Mouse (Mus musculus): Measurements from ENCODE around the gene Olfr545. TPM values are rescaled to one million over a fixed set of nuclear protein-coding genes. Genes with fewer than 3 reads are reported as not detected.
"Not testable (repeated sequence)": the region's sequence is repeated elsewhere in the genome, so short reads cannot be mapped to it uniquely, and the experiment has no call there.

The Olfr545 gene
- polyA plus RNA-seq, 1 experiment = not detected

DNA sequence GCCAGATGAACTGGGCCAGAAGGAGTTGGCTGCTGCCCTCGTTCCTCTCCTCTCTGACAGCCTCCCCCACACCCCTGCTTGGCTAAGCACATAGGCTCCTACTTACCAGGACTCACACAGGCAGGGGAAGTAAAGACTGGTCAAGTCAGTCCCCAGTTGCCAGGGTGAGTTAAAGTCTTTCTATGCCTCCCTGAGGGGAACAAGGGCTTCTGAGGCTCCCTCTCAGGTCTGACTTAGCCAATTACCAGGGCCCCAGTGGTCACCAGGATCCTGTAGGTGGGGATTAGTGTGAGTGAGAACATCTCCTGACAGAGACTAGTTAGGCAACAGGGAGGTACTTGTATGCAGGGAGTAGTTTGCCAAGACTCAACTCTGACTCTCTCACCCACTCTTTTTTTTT is 11.2 kb downstream of the Olfr545 start, which contains the start of gene Olfr544:
TSS of gene Olfr544 (minus strand) at position 153 of the 400 bp plus-strand sequence.
- Histone ChIP-seq H3K4me1 (ENCODE audit: control insufficient read depth, insufficient read depth, low read length) (no peaks in the 10 kb centered on the region), H3K27ac (ENCODE audit: insufficient read depth, low read length) (no peak within 1 kb of the TSS), H3K4me3 (replicated peaks; ENCODE audit: insufficient read depth, low read depth, low read length) (no peak within 1 kb of the TSS), H3K27me3 (ENCODE audit: control insufficient read depth, insufficient read depth, low read length) (no peaks in the 10 kb centered on the region)
- TF ChIP-seq CTCF (IDR thresholded peaks at IDR 0.05; ENCODE audit: borderline replicate concordance, insufficient read depth, low read depth, low read length) (no peak), POLR2A (IDR thresholded peaks at IDR 0.05; ENCODE audit: borderline replicate concordance, insufficient read depth, low read length) (no peak)
- WGBS = 4% methylated on average over 1 of the region's 1 CpGs
- DNase-seq = no peak

DNA sequence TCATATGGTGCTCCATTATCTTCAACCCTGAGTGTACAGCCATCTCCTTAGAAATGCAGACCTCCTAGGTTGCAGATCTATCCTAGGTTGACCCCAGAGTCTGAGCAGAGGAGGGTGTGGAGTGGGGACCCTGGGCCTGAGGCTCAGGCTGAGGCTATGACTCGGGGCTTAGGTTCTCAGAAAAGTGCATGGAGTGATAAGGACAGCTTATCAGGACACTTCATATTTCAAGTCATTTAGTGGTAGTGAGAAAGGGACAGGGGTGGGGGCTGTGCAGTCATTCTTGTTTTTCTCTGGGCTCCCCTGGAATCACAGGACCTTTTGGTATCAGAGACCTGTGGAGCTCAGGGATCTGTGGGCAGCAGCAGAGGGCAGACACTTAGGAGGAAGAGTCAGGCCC is 13.3 kb downstream of the Olfr545 start:
- no peak for DNase-seq
- 91% methylated on average over 1 of the region's 1 CpGs for WGBS
- TF ChIP-seq POLR2A (IDR thresholded peaks at IDR 0.05; ENCODE audit: borderline replicate concordance, insufficient read depth, low read length) = no peak
- no peak for TF ChIP-seq CTCF (IDR thresholded peaks at IDR 0.05; ENCODE audit: borderline replicate concordance, insufficient read depth, low read depth, low read length)
- Histone ChIP-seq H3K4me1 (ENCODE audit: control insufficient read depth, insufficient read depth, low read length) (no peaks in the 10 kb centered on the region), H3K27ac (ENCODE audit: insufficient read depth, low read length) (no peak overlapping the region), H3K27me3 (ENCODE audit: control insufficient read depth, insufficient read depth, low read length) (no peaks in the 10 kb centered on the region), H3K4me3 (replicated peaks; ENCODE audit: insufficient read depth, low read depth, low read length) (no peak overlapping the region)

DNA sequence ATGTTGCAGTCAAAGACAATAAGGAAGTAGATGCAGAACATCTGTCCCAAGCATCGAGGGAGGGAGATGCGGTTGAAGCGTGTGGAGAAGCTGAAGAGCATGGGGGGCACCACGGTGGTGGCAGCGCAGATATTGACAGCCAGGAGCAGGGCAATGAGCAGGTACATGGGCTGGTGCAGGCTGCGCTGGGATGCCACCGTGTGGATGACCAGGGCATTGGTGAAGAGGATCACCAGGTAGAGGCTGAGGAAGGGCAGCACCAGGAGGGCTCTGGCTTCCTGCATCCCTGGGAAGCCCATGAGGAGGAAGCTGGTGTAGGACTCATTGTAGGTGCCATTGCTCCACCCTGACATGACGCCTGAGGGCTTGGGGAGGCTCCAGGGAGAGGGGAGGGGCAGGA is 14.6 kb downstream of the Olfr545 start:
- WGBS = 67% methylated on average over 8 of the region's 8 CpGs
- DNase-seq; H3K27me3 ChIP-seq (ENCODE audit: control insufficient read depth, insufficient read depth, low read length); H3K4me3 ChIP-seq (replicated peaks; ENCODE audit: insufficient read depth, low read depth, low read length); H3K4me1 ChIP-seq (ENCODE audit: control insufficient read depth, insufficient read depth, low read length); H3K27ac ChIP-seq (ENCODE audit: insufficient read depth, low read length): not testable (repeated sequence)

DNA sequence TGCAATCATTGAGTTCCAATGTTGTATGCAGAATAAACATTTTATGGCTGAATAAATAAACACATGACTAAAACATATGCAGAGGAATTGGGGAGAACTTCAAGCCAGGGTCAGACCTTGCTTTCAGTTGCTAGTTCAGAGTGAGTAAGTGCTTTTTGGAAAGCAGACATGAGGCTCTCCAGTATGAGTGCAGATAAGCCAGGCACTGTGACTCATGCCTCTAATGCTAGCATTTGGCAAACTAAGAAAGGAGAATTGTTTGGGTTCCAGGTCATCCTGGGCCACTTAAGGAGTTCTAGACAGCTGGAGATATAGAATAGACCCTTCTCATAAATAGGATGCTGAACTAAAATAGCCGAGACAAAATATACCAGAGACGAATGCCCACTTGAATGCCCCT is 15.7 kb downstream of the Olfr545 start:
- WGBS = 89% methylated on average over 2 of the region's 2 CpGs
- DNase-seq = no peak
- TF ChIP-seq CTCF (IDR thresholded peaks at IDR 0.05; ENCODE audit: borderline replicate concordance, insufficient read depth, low read depth, low read length) (no peak), POLR2A (IDR thresholded peaks at IDR 0.05; ENCODE audit: borderline replicate concordance, insufficient read depth, low read length) (no peak)
- Histone ChIP-seq H3K4me3 (replicated peaks; ENCODE audit: insufficient read depth, low read depth, low read length) (no peak overlapping the region), H3K4me1 (ENCODE audit: control insufficient read depth, insufficient read depth, low read length) (no peaks in the 10 kb centered on the region), H3K27me3 (ENCODE audit: control insufficient read depth, insufficient read depth, low read length) (no peaks in the 10 kb centered on the region), H3K27ac (ENCODE audit: insufficient read depth, low read length) (no peak overlapping the region)

DNA sequence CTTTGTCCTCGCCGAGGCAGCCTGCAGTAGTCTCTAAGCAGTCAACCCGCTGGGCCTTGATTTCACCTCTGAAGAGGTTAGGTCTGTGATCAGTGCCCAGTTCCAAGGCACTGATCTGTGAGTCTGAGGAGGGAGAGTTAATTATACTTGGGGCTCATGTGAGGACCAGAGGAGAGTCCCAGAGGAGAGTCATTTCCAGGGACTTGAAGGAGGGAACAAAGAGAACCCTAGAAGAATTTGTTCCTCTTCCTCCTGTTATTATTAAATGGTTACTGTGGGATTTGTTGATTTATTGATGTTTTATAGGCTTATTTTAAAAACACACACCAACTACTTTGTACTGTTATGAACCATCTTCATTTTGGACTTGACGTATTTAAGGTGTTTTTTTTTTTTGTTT is 17.8 kb downstream of the Olfr545 start, which contains the start of gene Olfr543:
TSS of gene Olfr543 (minus strand) at position 101 of the 400 bp plus-strand sequence.
- 98% methylated on average over 4 of the region's 4 CpGs for WGBS
- H3K27me3 ChIP-seq (ENCODE audit: control insufficient read depth, insufficient read depth, low read length) = no peaks in the 10 kb centered on the region
- no peak within 1 kb of the TSS for H3K27ac ChIP-seq (ENCODE audit: insufficient read depth, low read length)
- DNase-seq = no peak
- H3K4me1 ChIP-seq (ENCODE audit: control insufficient read depth, insufficient read depth, low read length) = no peaks in the 10 kb centered on the region
- no peak for TF ChIP-seq POLR2A (IDR thresholded peaks at IDR 0.05; ENCODE audit: borderline replicate concordance, insufficient read depth, low read length)
- no peak for TF ChIP-seq CTCF (IDR thresholded peaks at IDR 0.05; ENCODE audit: borderline replicate concordance, insufficient read depth, low read depth, low read length)
- H3K4me3 ChIP-seq (replicated peaks; ENCODE audit: insufficient read depth, low read depth, low read length) = no peak within 1 kb of the TSS

DNA sequence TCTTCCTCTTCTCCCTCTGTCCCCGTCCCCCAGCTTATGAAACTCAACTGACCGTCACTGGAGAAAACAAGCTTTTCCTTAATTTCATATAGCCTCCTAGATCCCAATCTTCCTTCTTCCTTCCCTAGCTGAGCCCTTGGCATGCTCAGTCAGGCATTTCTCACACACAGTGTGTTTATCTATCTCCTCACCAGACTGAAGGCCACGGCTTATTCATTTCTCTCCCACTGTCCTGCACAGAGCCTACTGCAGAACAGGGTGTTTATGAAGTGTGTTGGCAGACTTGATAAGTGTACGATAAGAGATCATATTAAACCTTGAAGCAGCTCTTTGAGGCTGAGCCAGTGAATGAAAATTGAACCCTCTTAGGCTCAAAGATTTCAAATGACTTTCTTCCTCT is 18.6 kb downstream of the Olfr545 start:
- no peaks in the 10 kb centered on the region for H3K27me3 ChIP-seq (ENCODE audit: control insufficient read depth, insufficient read depth, low read length)
- no peak overlapping the region for H3K4me3 ChIP-seq (replicated peaks; ENCODE audit: insufficient read depth, low read depth, low read length)
- no peak for DNase-seq
- no peaks in the 10 kb centered on the region for H3K4me1 ChIP-seq (ENCODE audit: control insufficient read depth, insufficient read depth, low read length)
- no peak for TF ChIP-seq POLR2A (IDR thresholded peaks at IDR 0.05; ENCODE audit: borderline replicate concordance, insufficient read depth, low read length)
- TF ChIP-seq CTCF (IDR thresholded peaks at IDR 0.05; ENCODE audit: borderline replicate concordance, insufficient read depth, low read depth, low read length) = no peak
- H3K27ac ChIP-seq (ENCODE audit: insufficient read depth, low read length) = no peak overlapping the region
- WGBS = 90% methylated on average over 4 of the region's 4 CpGs

DNA sequence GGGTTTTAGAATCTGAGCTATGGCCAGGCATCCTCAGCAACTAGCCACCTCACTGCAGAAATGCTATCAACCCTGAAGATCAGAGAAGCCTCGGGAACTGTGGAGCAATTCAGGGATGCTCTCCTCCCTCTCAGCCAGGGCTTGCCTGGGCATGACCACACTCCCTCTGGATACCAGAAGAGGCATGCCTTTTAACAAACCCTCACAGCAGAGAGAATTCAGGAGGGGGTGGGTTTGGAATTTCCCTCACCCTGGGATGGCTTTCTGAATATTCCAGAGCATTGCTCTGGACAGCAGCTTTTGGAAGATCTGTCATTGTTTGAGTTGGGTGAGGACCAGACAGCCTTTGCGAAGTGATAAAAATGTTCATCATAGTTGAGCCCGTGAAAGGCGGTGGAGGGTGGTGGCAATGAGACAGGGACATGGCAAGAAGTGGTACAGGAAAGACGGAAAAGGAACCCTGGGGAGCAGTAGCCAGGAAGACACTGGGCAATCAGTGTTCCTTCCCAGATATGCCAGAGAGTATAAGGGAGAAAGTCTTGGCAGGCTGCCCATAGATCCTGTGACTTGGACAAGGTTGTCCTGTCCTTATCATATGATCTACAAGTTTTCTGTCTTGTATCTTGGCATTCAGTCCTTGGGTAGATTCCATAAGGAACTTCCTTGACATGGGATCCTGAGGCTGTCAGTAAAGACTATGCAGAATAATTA is 19.9 kb downstream of the Olfr545 start:
- H3K27me3 ChIP-seq (ENCODE audit: control insufficient read depth, insufficient read depth, low read length) = no peaks in the 10 kb centered on the region
- no peak overlapping the region for H3K27ac ChIP-seq (ENCODE audit: insufficient read depth, low read length)
- H3K4me3 ChIP-seq (replicated peaks; ENCODE audit: insufficient read depth, low read depth, low read length) = no peak overlapping the region
- 46% methylated on average over 5 of the region's 5 CpGs for whole genome bisulfite sequencing
- no peaks in the 10 kb centered on the region for H3K4me1 ChIP-seq (ENCODE audit: control insufficient read depth, insufficient read depth, low read length)
- DNase-seq = no peak
- TF ChIP-seq POLR2A (IDR thresholded peaks at IDR 0.05; ENCODE audit: borderline replicate concordance, insufficient read depth, low read length) (no peak), CTCF (IDR thresholded peaks at IDR 0.05; ENCODE audit: borderline replicate concordance, insufficient read depth, low read depth, low read length) (no peak)

DNA sequence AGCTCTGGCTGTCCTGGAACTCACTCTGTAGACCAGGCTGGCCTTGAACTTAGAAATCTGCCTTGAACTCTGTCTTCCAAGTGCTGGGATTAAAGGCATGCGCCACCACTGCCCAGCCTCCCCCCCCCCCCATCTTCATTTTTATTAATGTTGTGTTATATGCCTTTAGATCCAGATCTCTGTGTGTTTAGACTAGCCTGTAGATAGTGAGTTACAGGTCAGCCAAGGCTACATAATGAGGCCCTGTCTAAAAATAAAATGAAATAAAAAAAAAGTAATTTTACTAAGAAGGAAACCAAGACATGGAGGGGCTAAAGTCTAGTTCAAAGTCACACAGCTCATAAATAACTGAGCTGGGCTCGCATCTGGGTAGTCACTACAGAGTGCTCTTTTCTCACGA is 20.4 kb downstream of the Olfr545 start:
- Histone ChIP-seq H3K4me3 (replicated peaks; ENCODE audit: insufficient read depth, low read depth, low read length) (no peak overlapping the region), H3K27me3 (ENCODE audit: control insufficient read depth, insufficient read depth, low read length) (no peaks in the 10 kb centered on the region), H3K27ac (ENCODE audit: insufficient read depth, low read length) (no peak overlapping the region), H3K4me1 (ENCODE audit: control insufficient read depth, insufficient read depth, low read length) (no peaks in the 10 kb centered on the region)
- DNase-seq = no peak
- TF ChIP-seq CTCF (IDR thresholded peaks at IDR 0.05; ENCODE audit: borderline replicate concordance, insufficient read depth, low read depth, low read length) (no peak), POLR2A (IDR thresholded peaks at IDR 0.05; ENCODE audit: borderline replicate concordance, insufficient read depth, low read length) (no peak)
- 84% methylated on average over 3 of the region's 3 CpGs for WGBS
